Mouse (Mus musculus) duodenum, adult 2 months (tissue): ENCODE results near the gene Ceacam2. TPM values are rescaled to one million over a fixed set of nuclear protein-coding genes. Genes with fewer than 3 reads are reported as not detected.

Experiments used
- polyA plus RNA-seq: library from polyadenylated mRNA; depleted of rRNA; stranded (reverse); fragments of >200 nt; gene quantifications from 2 replicates; pipeline ENCODE4 v1.2.3, GENCODE M21; 2012; ENCODE audit warnings: low replicate concordance; rRNA removed

Ceacam2 gene
- 0.36 and 0.39 TPM in 2 replicates for polyA plus RNA-seq

GRCm38 (mm10) chr7:25539376-25539907 is at the start of gene Ceacam2:
Gene Ceacam2, minus strand, starts transcription at chr7:25539857.

GRCm38 (mm10) chr7:25477091-25477751 is 62.4 kb downstream of the Ceacam2 start, which contains the start of gene Ceacam1:
Gene Ceacam1, minus strand, starts transcription at chr7:25477603.

Other genes with a start within 250 kb of the Ceacam2 start
- 86.5 and 148 TPM in 2 replicates for gene Pafah1b3, start 241.9 kb downstream of the Ceacam2 start, polyA plus RNA-seq
- gene Prr19, start 238.4 kb downstream of the Ceacam2 start, polyA plus RNA-seq = 0.07 TPM in 1 of 2 replicates, not detected in the other
- 0.64 and 1.5 TPM in 2 replicates for gene Tmem145, start 233.8 kb downstream of the Ceacam2 start, polyA plus RNA-seq
- gene Megf8, start 222.7 kb downstream of the Ceacam2 start, polyA plus RNA-seq = 21.0 and 22.1 TPM in 2 replicates
- gene Cnfn, start 170.1 kb downstream of the Ceacam2 start, polyA plus RNA-seq = 1.1 TPM in 1 of 2 replicates, not detected in the other
- 65.3 and 226 TPM in 2 replicates for gene Lipe, start 141.1 kb downstream of the Ceacam2 start, polyA plus RNA-seq
- 1.9 TPM in 1 of 2 replicates, not detected in the other for gene Cxcl17, start 127.0 kb downstream of the Ceacam2 start, polyA plus RNA-seq
- gene Ceacam1, start 62.3 kb downstream of the Ceacam2 start, polyA plus RNA-seq = 97.6 and 182 TPM in 2 replicates
- 16.9 and 32.4 TPM in 2 replicates for gene Erich4, start 76.0 kb upstream of the Ceacam2 start, polyA plus RNA-seq
- 100 and 111 TPM in 2 replicates for gene Dmac2, start 79.6 kb upstream of the Ceacam2 start, polyA plus RNA-seq
- gene B3gnt8, start 86.8 kb upstream of the Ceacam2 start, polyA plus RNA-seq = 7.3 and 9.2 TPM in 2 replicates
- gene Bckdha, start 119.1 kb upstream of the Ceacam2 start, polyA plus RNA-seq = 116 and 127 TPM in 2 replicates
- 73.1 and 77.3 TPM in 2 replicates for gene Exosc5, start 119.3 kb upstream of the Ceacam2 start, polyA plus RNA-seq
- 0.62 TPM in 1 of 2 replicates, not detected in the other for gene Tmem91, start 135.3 kb upstream of the Ceacam2 start, polyA plus RNA-seq
- 24.5 and 29.9 TPM in 2 replicates for gene B9d2, start 140.9 kb upstream of the Ceacam2 start, polyA plus RNA-seq
- 16.8 and 27.4 TPM in 2 replicates for gene Tgfb1, start 147.1 kb upstream of the Ceacam2 start, polyA plus RNA-seq
- gene Ccdc97, start 179.2 kb upstream of the Ceacam2 start, polyA plus RNA-seq = 53.5 and 61.7 TPM in 2 replicates
- 29.2 and 43.5 TPM in 2 replicates for gene Hnrnpul1, start 214.9 kb upstream of the Ceacam2 start, polyA plus RNA-seq
- gene Axl, start 248.8 kb upstream of the Ceacam2 start, polyA plus RNA-seq = 10.8 and 14.9 TPM in 2 replicates